Mouse (Mus musculus) forebrain, embryonic 13.5 days (tissue): Measurements from ENCODE around the gene Pax6. TPM values are rescaled to one million over a fixed set of nuclear protein-coding genes. Genes with fewer than 3 reads are reported as not detected.

Experiments used
- ATAC-seq: fragments of 200-750 bp; cut with Nextera tagmentation; 2 replicates; pipeline ENCODE4 v1.8.0; 2017
- H3K27ac ChIP-seq: fragments of 300-500 bp; sonication (generic); 2 replicates; pipeline ENCODE4 v1.5.1; 2015; ENCODE audit warnings: inconsistent platforms, mild to moderate bottlenecking, moderate library complexity
- H3K27me3 ChIP-seq: fragments of 300-500 bp; sonication (generic); 2 replicates; pipeline ENCODE4 v1.6.1; 2015; ENCODE audit warnings: mild to moderate bottlenecking, inconsistent platforms
- H3K36me3 ChIP-seq: fragments of 300-500 bp; sonication (generic); 2 replicates; pipeline ENCODE4 v1.6.1; 2015; ENCODE audit warnings: mild to moderate bottlenecking, inconsistent platforms; ENCODE audit not compliant: poor library complexity, severe bottlenecking
- H3K4me1 ChIP-seq: fragments of 300-500 bp; sonication (generic); 2 replicates; pipeline ENCODE4 v1.6.1; 2015; ENCODE audit warnings: inconsistent platforms
- H3K4me2 ChIP-seq: fragments of 300-500 bp; sonication (generic); 2 replicates; pipeline ENCODE4 v1.6.1; 2015; ENCODE audit warnings: inconsistent platforms, mild to moderate bottlenecking, moderate library complexity
- H3K4me3 ChIP-seq: fragments of 300-500 bp; sonication (generic); 2 replicates; pipeline ENCODE4 v1.5.1; 2015; ENCODE audit warnings: mild to moderate bottlenecking, inconsistent platforms
- H3K9ac ChIP-seq: fragments of 300-500 bp; sonication (generic); 2 replicates; pipeline ENCODE4 v1.6.1; 2015; ENCODE audit warnings: mild to moderate bottlenecking, inconsistent platforms
- H3K9me3 ChIP-seq: fragments of 300-500 bp; sonication (generic); replicated peaks from 2 replicates; pipeline ENCODE4 v1.6.1; 2016; ENCODE audit warnings: inconsistent platforms
- WGBS: fragments of 180-500 bp; shearing (Covaris S2); methylation state at CpG from one replicate; pipeline ENCODE4 v1.1.7; 2015; 5-methylcytosine and 5-hydroxymethylcytosine counted together
- polyA plus RNA-seq: library from polyadenylated mRNA; unstranded; fragments of >200 nt; fragmentation: Nextera tagmentation; extraction: Ambion mirVana; gene quantifications from 2 replicates; pipeline ENCODE4 v1.2.1, GENCODE M21; 2015

Pax6 gene
- polyA plus RNA-seq, 1 experiment from 2014 or later: 92.7 TPM

DNA sequence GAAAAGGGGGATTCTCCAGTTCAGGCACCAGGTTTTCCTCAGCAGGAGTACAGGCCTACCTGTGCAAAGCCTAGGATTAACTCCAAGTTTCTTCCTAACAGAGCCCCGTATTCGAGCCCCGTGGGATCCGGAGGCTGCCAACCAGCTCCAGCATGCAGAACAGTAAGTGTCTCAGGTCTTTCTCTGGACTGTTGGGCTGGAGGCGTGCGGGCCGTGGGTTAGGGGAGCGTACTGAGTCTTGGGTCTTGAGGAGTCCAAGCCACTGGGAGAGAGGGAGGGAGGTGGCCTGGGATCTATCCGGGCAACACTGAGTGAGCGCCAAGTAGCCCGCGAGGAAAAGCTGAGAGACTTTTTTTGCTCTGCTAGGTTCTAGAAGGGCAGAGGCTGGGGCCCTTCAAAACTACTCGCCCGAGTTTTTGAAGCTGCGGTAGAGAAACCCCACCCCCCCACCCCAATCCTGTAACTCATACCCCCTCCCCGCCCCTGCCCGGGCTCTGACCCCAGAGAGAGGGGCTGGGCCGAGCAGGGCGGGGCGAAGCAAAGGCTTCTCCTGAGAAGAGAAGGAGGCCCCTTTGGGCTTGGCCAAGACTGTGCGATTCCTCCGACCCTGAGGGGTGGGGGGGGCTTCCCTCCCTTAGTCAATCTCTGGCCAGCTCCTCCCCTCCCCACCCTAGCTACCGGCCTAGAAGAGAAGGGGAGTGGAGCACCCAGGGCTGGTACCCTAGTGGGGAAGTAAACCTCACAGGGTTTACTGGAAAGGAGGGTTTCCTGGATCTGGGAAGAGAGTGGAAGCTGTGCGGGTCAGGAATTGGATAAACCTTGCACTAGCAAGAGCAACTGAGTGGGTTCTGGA is 11.7 kb downstream of the Pax6 start:
- Histone ChIP-seq H3K36me3 (0 out of 2 replicates have a peak, but pooled peaks cover 6% of the 10 kb centered on the region), H3K4me1 (peaks cover 71% of the 10 kb centered on the region), H3K4me2 (peak overlapping the region; percentile 78), H3K27me3 (peaks cover 51% of the 10 kb centered on the region), H3K9ac (peak overlapping the region; percentile 75), H3K9me3 (no peaks in the 10 kb centered on the region), H3K27ac (peak overlapping the region; percentile 91), H3K4me3 (peak overlapping the region; percentile 72)
- peak; percentile 81 for ATAC-seq
- 3% methylated on average over 21 of the region's 24 CpGs for WGBS

DNA sequence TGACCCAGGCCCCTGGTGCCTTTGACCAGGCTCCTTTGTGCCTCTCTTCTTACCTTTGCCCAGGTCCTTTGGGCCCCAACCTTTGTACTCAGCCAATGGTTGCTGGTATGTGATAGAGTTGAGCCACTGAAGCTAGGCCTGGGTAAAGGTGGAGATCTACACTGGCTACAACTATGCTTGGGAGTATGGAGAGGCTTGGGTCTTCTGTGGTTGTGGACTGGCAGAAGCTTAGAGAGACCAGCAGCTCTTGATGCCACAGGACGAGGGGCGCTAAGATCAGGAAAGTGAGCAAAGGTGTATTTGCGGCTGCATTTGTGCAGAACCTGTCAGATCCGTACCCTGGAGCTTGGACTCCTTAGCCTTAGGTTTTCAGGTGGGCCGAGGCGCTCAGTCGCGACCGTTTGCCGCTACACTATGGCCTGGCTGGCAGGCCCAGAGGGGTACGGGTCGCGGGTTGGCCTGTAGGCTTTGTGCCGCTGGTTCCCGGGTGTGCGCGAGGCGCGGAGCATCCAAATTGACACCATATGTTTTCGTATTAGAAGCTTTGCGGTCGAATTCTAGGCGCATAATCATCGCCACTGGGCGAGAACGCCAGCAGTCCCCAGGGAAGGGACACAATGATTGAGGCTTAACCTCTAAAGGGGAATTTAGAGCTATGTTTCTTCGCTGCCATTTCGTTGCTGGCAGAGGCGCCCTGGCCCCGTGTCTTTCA is 12.5 kb downstream of the Pax6 start:
- H3K9me3 ChIP-seq: no peaks in the 10 kb centered on the region
- H3K27ac ChIP-seq: peak overlapping the region; percentile 91
- 2% methylated on average over 30 of the region's 30 CpGs for WGBS
- H3K9ac ChIP-seq: peak overlapping the region; percentile 75
- peak overlapping the region; percentile 72 for H3K4me3 ChIP-seq
- peaks cover 77% of the 10 kb centered on the region for H3K4me1 ChIP-seq
- peaks cover 9% of the 10 kb centered on the region; the same call in 1 of the 2 replicates for H3K36me3 ChIP-seq
- H3K27me3 ChIP-seq: peaks cover 58% of the 10 kb centered on the region
- ATAC-seq: peak; percentile 11; the same call in 1 of the 2 replicates
- peak overlapping the region; percentile 78 for H3K4me2 ChIP-seq

- Histone ChIP-seq H3K4me1 (peaks cover 82% of the 10 kb centered on the region), H3K27ac (peak overlapping the region; percentile 91), H3K9me3 (no peaks in the 10 kb centered on the region), H3K9ac (peak overlapping the region; percentile 75), H3K4me2 (peak overlapping the region; percentile 78), H3K36me3 (peaks cover 9% of the 10 kb centered on the region; the same call in 1 of the 2 replicates), H3K27me3 (peaks cover 65% of the 10 kb centered on the region), H3K4me3 (peak overlapping the region; percentile 72)
- ATAC-seq: no peak
- 1% methylated on average over 23 of the region's 23 CpGs for WGBS
These were observed 13.4 kb downstream of the Pax6 start for GRCm38 (mm10) chr2:105682011-105682501.

- Histone ChIP-seq H3K27ac (peak overlapping the region; percentile 91), H3K4me1 (peaks cover 83% of the 10 kb centered on the region), H3K27me3 (peaks cover 65% of the 10 kb centered on the region), H3K36me3 (peaks cover 9% of the 10 kb centered on the region; the same call in 1 of the 2 replicates), H3K4me3 (peak overlapping the region; percentile 72), H3K9me3 (no peaks in the 10 kb centered on the region), H3K4me2 (peak overlapping the region; percentile 78), H3K9ac (peak overlapping the region; percentile 75)
- no peak for ATAC-seq
- 11% methylated on average over 20 of the region's 21 CpGs for WGBS
These were observed 14.1 kb downstream of the Pax6 start for GRCm38 (mm10) chr2:105682634-105683351.

GRCm38 (mm10) chr2:105683771-105684410 is 15.2 kb downstream of the Pax6 start:
- H3K4me1 ChIP-seq: peaks cover 88% of the 10 kb centered on the region
- H3K36me3 ChIP-seq: peaks cover 9% of the 10 kb centered on the region; the same call in 1 of the 2 replicates
- peak overlapping the region; percentile 78 for H3K4me2 ChIP-seq
- no peak overlapping the region for H3K27ac ChIP-seq
- 19% methylated on average over 22 of the region's 22 CpGs for WGBS
- H3K4me3 ChIP-seq: peak overlapping the region; percentile 29
- ATAC-seq: no peak
- H3K27me3 ChIP-seq: peaks cover 62% of the 10 kb centered on the region
- no peaks in the 10 kb centered on the region for H3K9me3 ChIP-seq
- peak overlapping the region; percentile 57 for H3K9ac ChIP-seq

- peak overlapping the region; percentile 12 for H3K4me3 ChIP-seq
- 57% methylated on average over 11 of the region's 11 CpGs for WGBS
- no peak for ATAC-seq
- peak overlapping the region; percentile 53 for H3K9ac ChIP-seq
- peak overlapping the region; percentile 87 for H3K27ac ChIP-seq
- no peaks in the 10 kb centered on the region for H3K9me3 ChIP-seq
- peaks cover 9% of the 10 kb centered on the region; the same call in 1 of the 2 replicates for H3K36me3 ChIP-seq
- H3K4me1 ChIP-seq: peaks cover 93% of the 10 kb centered on the region
- peak overlapping the region; percentile 64 for H3K4me2 ChIP-seq
- H3K27me3 ChIP-seq: peaks cover 53% of the 10 kb centered on the region
These were observed 16.4 kb downstream of the Pax6 start for GRCm38 (mm10) chr2:105684991-105685650.

DNA sequence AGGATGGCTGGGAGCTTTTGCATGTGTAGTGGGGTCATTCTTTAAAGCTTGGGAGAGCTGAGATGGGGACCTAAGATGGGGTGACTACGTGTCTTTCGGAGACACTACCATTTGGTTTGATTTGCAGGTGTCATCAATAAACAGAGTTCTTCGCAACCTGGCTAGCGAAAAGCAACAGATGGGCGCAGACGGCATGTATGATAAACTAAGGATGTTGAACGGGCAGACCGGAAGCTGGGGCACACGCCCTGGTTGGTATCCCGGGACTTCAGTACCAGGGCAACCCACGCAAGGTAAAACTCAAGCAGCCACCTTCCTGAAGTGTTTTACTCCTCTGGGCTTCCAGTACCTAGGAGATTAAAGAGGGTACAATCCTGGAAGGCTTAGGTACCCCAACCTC is 17.0 kb downstream of the Pax6 start:
- ATAC-seq: no peak
- Histone ChIP-seq H3K4me3 (peak overlapping the region; percentile 17; the same call in 1 of the 2 replicates), H3K9ac (no peak overlapping the region), H3K27ac (peak overlapping the region; percentile 87), H3K27me3 (peaks cover 53% of the 10 kb centered on the region), H3K36me3 (peaks cover 9% of the 10 kb centered on the region; the same call in 1 of the 2 replicates), H3K4me1 (peaks cover 93% of the 10 kb centered on the region), H3K4me2 (peak overlapping the region; percentile 64), H3K9me3 (no peaks in the 10 kb centered on the region)
- 66% methylated on average over 11 of the region's 11 CpGs for WGBS

- peak overlapping the region; percentile 64 for H3K4me2 ChIP-seq
- peaks cover 55% of the 10 kb centered on the region for H3K27me3 ChIP-seq
- peak overlapping the region; percentile 87 for H3K27ac ChIP-seq
- H3K4me1 ChIP-seq: peaks cover 91% of the 10 kb centered on the region
- peak overlapping the region; percentile 17 for H3K4me3 ChIP-seq
- no peaks in the 10 kb centered on the region for H3K9me3 ChIP-seq
- H3K9ac ChIP-seq: peak overlapping the region; percentile 53
- peak; percentile 72 for ATAC-seq
- 6% methylated on average over 35 of the region's 36 CpGs for WGBS
- H3K36me3 ChIP-seq: peaks cover 9% of the 10 kb centered on the region; the same call in 1 of the 2 replicates
These were observed 17.9 kb downstream of the Pax6 start for GRCm38 (mm10) chr2:105686363-105687316.

DNA sequence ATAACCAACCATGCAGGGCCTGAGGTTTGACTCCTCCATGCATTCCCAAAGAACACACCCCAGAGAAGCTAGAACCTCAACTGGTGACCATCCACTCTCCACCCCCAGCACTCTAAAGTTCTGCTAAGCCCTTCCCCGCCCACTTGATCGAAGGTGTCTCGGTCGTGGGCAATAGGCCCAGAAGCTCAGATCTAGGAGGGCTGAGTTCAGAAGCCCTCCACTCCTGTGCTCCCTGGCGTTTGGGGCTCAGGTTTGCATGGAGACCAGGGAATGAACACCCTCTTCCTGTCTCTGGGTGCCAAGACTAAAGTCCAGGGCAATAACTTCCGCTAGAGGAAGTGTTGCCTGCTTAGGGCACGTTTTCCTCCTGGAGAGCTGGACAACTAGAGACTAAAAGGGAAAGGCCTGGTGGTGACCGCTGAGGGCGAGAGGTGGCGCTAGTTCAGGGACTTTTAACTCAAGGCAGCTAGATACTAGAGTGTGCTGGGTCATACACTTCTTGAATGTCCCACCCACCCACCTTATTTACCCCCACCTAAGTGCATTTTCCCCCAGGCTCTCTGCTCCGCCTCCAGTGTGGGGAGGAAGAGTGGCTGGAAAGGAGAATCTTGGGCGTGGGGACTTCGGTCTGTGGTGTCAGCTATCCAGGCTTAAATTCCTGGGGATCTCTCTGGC is 18.8 kb downstream of the Pax6 start:
- H3K27me3 ChIP-seq: peaks cover 63% of the 10 kb centered on the region
- H3K4me3 ChIP-seq: peak overlapping the region; percentile 27
- peaks cover 84% of the 10 kb centered on the region for H3K4me1 ChIP-seq
- WGBS: 9% methylated on average over 13 of the region's 13 CpGs
- no peaks in the 10 kb centered on the region for H3K9me3 ChIP-seq
- ATAC-seq: peak; percentile 11; the same call in 1 of the 2 replicates
- H3K36me3 ChIP-seq: peaks cover 16% of the 10 kb centered on the region
- H3K4me2 ChIP-seq: peak overlapping the region; percentile 64
- H3K9ac ChIP-seq: peak overlapping the region; percentile 61
- H3K27ac ChIP-seq: peak overlapping the region; percentile 87
